Mouse (Mus musculus): Measurements from ENCODE around the gene Eno1.
A peak's percentile ranks its signal among the peaks of the same experiment; 100 is the strongest.

The Eno1 gene

GRCm38 (mm10) chr4:150236521-150237481, at the start of gene Eno1:
Gene Eno1, plus strand, starts transcription at chr4:150236721.
- DNase-seq (ENCODE audit: low spot score in 2 of 2) = peak; percentile 90 to 91

GRCm38 (mm10) chr4:150188236-150188635, 48.3 kb upstream of the Eno1 start:
- no peak for DNase-seq (ENCODE audit: low spot score in 2 of 2)

- DNase-seq (ENCODE audit: low spot score in 2 of 2) = no peak
These were observed 44.3 kb upstream of the Eno1 start for GRCm38 (mm10) chr4:150192199-150192598.

GRCm38 (mm10) chr4:150193915-150194314, 42.6 kb upstream of the Eno1 start:
- no peak for DNase-seq (ENCODE audit: low spot score in 2 of 2)

GRCm38 (mm10) chr4:150198268-150198667, 38.3 kb upstream of the Eno1 start:
- DNase-seq (ENCODE audit: low spot score in 2 of 2) = no peak

- DNase-seq (ENCODE audit: low spot score in 2 of 2) = no peak
These were observed 35.3 kb upstream of the Eno1 start, which contains the start of gene Car6 for GRCm38 (mm10) chr4:150201232-150201631. Gene Car6, minus strand, starts transcription at chr4:150201332.

GRCm38 (mm10) chr4:150202702-150203101, 33.8 kb upstream of the Eno1 start:
- no peak for DNase-seq (ENCODE audit: low spot score in 2 of 2)

- DNase-seq (ENCODE audit: low spot score in 2 of 2) = no peak
These were observed 31.6 kb upstream of the Eno1 start for GRCm38 (mm10) chr4:150204877-150205276.

- DNase-seq (ENCODE audit: low spot score in 2 of 2) = no peak
These were observed 26.8 kb upstream of the Eno1 start for GRCm38 (mm10) chr4:150209751-150210150.

GRCm38 (mm10) chr4:150210306-150210705, 26.2 kb upstream of the Eno1 start:
- no peak for DNase-seq (ENCODE audit: low spot score in 2 of 2)

- no peak for DNase-seq (ENCODE audit: low spot score in 2 of 2)
These were observed 24.5 kb upstream of the Eno1 start for GRCm38 (mm10) chr4:150211930-150212552.

- DNase-seq (ENCODE audit: low spot score in 2 of 2) = no peak
These were observed 24.0 kb upstream of the Eno1 start for GRCm38 (mm10) chr4:150212553-150212971.

GRCm38 (mm10) chr4:150213910-150214309, 22.6 kb upstream of the Eno1 start:
- DNase-seq (ENCODE audit: low spot score in 2 of 2) = no peak

- DNase-seq (ENCODE audit: low spot score in 2 of 2) = no peak
These were observed 20.1 kb upstream of the Eno1 start for GRCm38 (mm10) chr4:150216423-150216822.

GRCm38 (mm10) chr4:150217042-150217554, 19.4 kb upstream of the Eno1 start:
- DNase-seq (ENCODE audit: low spot score in 2 of 2) = no peak

- DNase-seq (ENCODE audit: low spot score in 2 of 2) = no peak
These were observed 18.6 kb upstream of the Eno1 start for GRCm38 (mm10) chr4:150217935-150218334.

GRCm38 (mm10) chr4:150219501-150220292, 16.8 kb upstream of the Eno1 start:
- DNase-seq (ENCODE audit: low spot score in 2 of 2) = no peak

GRCm38 (mm10) chr4:150220584-150220983, 15.9 kb upstream of the Eno1 start:
- DNase-seq (ENCODE audit: low spot score in 2 of 2) = no peak

- no peak for DNase-seq (ENCODE audit: low spot score in 2 of 2)
These were observed 15.4 kb upstream of the Eno1 start for GRCm38 (mm10) chr4:150221017-150221640.

- DNase-seq (ENCODE audit: low spot score in 2 of 2) = no peak
These were observed 12.7 kb upstream of the Eno1 start for GRCm38 (mm10) chr4:150223830-150224229.

- DNase-seq (ENCODE audit: low spot score in 2 of 2) = no peak
These were observed 10.8 kb upstream of the Eno1 start for GRCm38 (mm10) chr4:150225700-150226099.
